Mouse (Mus musculus): Measurements from ENCODE around the gene Nt5c2. TPM values are rescaled to one million over a fixed set of nuclear protein-coding genes. Genes with fewer than 3 reads are reported as not detected.

Gene Nt5c2
- total RNA-seq, 2 experiments from 2014 or later: 64.9 to 75.1 TPM

GRCm38 (mm10) chr19:46899306-46899705 lies 115.6 kb downstream of the Nt5c2 start:
- peak in 1 of 2 experiments; percentile 47 for DNase-seq

GRCm38 (mm10) chr19:46898222-46898621 lies 116.7 kb downstream of the Nt5c2 start:
- no peak for DNase-seq
- intact Hi-C loops (cut with DNase I): no loop called here

More at GRCm38 (mm10) chr19:46899306-46899705, 115.6 kb downstream of the Nt5c2 start:
- intact Hi-C loops (cut with DNase I): no loop called here

DNA sequence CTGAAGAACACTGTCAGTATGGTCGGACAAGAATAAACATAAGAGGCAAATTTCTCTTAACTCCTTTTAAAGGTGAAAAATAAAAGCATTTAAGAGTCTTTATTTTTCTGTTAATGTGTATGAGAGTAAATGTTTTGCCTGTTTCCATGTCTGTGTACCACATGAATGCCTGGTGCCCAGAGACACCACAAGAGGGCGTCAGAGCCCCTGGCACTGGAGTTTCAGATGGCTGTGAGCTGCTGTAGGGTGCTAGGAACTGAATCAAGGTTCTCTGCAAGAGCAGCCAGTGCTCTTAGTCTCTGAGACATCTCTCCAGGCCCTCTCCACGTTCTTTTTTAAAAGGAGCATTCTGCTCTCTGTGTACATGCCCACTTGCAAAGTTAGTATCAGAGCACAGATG lies 117.8 kb downstream of the Nt5c2 start:
- no peak for DNase-seq
- intact Hi-C loops (cut with DNase I): no loop called here

- DNase-seq: no peak
- intact Hi-C loops (cut with DNase I): no loop called here
These were observed 121.5 kb downstream of the Nt5c2 start for GRCm38 (mm10) chr19:46893484-46893883.

DNA sequence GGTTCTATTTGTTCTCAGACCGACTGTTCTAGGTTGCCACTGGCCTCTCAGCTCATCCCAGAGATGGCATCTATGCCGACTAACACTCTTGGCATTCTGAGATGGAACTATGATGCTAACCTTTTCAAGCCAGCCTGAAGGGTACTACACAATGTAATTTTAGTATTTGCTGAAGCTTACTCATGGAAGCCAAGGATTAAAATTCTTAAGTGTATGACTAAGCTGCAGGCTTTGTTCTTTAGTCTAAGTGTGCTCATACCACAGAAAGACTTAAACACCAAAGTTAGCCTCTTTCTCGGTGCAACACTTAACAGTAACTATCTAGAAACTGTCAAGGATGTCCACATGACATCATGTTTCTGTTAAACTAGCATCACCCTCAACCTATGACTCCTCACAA lies 122.1 kb downstream of the Nt5c2 start:
- intact Hi-C loops (cut with DNase I): no loop called here
- no peak for DNase-seq

DNA sequence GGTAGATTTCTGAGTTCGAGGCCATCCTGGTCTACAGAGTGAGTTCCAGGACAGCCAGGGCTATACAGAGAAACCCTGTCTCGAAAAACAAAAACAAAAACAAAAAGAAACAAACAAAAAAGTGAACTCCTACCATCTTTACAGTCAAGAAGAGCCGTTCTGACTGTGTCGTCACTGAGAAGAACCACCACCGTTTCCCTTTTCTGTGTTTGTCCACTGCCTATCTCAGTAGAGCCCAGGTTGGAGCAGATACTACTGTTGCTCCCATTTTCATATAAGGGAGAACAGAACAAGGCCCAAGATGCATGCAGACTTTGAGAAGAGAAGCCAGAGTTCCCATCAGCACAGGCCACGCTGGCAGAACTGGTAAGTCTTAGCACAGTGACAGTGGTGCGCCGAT lies 124.3 kb downstream of the Nt5c2 start:
- intact Hi-C loops (cut with DNase I): no loop called here
- no peak for DNase-seq

- intact Hi-C loops (cut with DNase I): no loop called here
- no peak for DNase-seq
These were observed 125.3 kb downstream of the Nt5c2 start for GRCm38 (mm10) chr19:46889666-46890065.

DNA sequence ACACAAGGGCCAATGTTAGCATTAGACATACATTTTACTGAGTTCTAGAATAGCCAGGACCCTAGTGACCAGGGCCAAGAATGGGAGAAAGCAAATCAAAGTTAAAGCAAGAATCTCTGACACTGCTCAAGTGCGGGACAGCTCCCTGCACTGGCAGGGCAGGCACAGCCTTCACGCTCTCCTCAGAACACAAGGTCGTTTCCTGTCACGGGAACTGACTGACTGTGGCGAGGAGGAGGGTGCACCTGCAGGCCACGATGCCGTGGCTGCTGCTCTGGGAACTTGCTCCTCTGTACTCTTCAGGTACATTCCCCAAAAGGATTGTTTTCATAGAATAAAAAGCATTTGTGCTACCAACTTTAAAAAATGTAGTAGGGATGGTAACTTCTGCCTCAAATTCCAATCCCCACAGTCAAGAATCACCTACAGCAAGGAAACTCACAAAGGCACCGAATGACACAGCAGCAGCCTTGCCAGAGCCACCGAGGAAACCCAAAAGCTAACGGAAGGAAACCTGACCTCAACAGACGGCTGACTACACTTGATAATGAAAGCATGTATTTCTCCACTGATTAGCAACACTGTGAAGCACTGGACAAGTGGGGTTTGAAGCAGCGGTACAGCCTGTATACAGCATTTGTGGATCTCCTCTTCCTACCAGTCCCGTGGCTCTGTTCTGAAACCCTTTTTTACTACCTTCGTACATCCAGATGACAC lies 127.0 kb downstream of the Nt5c2 start:
- intact Hi-C loops (cut with DNase I): no loop called here
- no peak for DNase-seq

- DNase-seq: no peak
- intact Hi-C loops (cut with DNase I): no loop called here
These were observed 128.1 kb downstream of the Nt5c2 start for GRCm38 (mm10) chr19:46886826-46887225.

- intact Hi-C loops (cut with DNase I): no loop called here
- DNase-seq: no peak
These were observed 129.6 kb downstream of the Nt5c2 start for GRCm38 (mm10) chr19:46885365-46885764.

- intact Hi-C loops (cut with DNase I): loop anchor here (5.0 kb wide), 1 partner anchor 162 kb away; no protein-coding TSS in a partner anchor
- DNase-seq: no peak
These were observed 135.1 kb downstream of the Nt5c2 start for GRCm38 (mm10) chr19:46879876-46880275.

DNA sequence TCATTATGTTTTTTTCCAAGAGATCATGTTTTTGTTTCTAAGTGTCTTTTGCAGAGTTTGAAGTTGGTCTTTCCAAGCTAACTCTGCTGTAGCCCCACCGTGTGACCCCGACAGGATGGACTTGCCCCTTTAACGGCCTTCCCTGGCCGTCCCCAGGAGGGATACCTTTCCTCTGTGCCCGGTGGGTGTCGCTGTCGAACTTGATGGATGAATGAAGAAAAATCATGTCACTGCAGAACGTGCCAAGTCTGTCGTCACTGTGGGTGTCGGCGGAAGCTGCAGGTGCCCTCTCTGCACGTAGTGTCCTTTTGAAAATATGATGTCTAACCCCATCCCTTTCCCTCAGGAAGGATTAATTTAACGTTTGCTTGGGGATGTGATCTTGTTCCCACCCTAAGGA lies 136.6 kb downstream of the Nt5c2 start:
- DNase-seq: peak; percentile 69 to 81
- intact Hi-C loops (cut with DNase I): loop anchor here (5.0 kb wide), 1 partner anchor 164 kb away; no protein-coding TSS in a partner anchor

- DNase-seq: no peak
- intact Hi-C loops (cut with DNase I): loop anchor here (5.0 kb wide), 1 partner anchor 164 kb away; no protein-coding TSS in a partner anchor
These were observed 137.1 kb downstream of the Nt5c2 start for GRCm38 (mm10) chr19:46877886-46878285.

GRCm38 (mm10) chr19:46875790-46876189 lies 139.2 kb downstream of the Nt5c2 start:
- DNase-seq: peak; percentile 87 to 93
- intact Hi-C loops (cut with DNase I): loop anchor here (1.0 to 5.0 kb wide), 2 partner anchors 116 to 167 kb away; no protein-coding TSS in a partner anchor

DNA sequence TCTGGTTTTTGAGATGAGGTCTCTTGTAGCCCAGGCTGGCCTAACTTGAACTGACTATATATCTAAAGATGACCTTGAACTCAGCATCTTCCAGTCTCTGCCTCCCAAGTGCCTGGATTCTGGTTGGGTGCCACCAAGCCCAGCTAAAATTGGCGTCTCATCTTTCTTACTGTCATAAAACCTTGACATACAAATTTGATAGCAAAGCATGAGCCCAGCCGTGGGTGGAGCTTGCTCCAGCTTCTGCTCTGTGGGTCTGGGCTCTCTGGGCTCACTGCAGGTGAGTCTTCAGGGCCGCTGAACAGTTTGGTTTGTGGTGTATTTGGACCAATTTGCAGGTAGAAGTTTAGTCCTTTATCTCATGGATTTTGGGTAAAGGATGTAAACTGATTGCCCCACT lies 141.0 kb downstream of the Nt5c2 start:
- DNase-seq: no peak
- intact Hi-C loops (cut with DNase I): loop anchor here (5.0 kb wide), 1 partner anchor 297 kb away; no protein-coding TSS in a partner anchor

- intact Hi-C loops (cut with DNase I): loop anchor here (5.0 kb wide), 1 partner anchor 294 kb away; no protein-coding TSS in a partner anchor
- DNase-seq: no peak
These were observed 143.3 kb downstream of the Nt5c2 start for GRCm38 (mm10) chr19:46871651-46872050.

DNA sequence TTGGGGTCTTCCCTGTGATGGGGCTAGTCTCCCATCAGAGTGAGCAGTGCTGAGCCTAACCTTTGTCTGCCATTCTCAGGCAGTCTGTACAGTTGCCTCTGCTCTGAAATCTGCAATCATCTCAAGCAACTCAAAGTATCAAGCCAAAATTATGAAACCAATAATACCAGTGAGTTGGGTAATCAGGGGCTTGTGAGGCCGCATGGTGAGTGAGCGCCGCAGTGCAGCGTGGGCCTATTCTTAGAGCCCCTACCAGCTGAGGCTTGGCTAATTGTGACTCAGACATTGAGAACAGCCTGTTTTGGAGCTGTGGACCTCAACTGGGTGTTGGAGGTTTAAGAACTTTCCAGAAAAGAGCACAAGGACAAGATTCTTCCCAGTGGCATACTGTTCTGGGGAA lies 143.9 kb downstream of the Nt5c2 start:
- intact Hi-C loops (cut with DNase I): loop anchor here (5.0 kb wide), 1 partner anchor 294 kb away; no protein-coding TSS in a partner anchor
- DNase-seq: no peak

GRCm38 (mm10) chr19:46869526-46869925 lies 145.4 kb downstream of the Nt5c2 start:
- intact Hi-C loops (cut with DNase I): loop anchor here (1.0 kb wide), 1 partner anchor 109 kb away; no protein-coding TSS in a partner anchor
- peak; percentile 84 to 87 for DNase-seq

DNA sequence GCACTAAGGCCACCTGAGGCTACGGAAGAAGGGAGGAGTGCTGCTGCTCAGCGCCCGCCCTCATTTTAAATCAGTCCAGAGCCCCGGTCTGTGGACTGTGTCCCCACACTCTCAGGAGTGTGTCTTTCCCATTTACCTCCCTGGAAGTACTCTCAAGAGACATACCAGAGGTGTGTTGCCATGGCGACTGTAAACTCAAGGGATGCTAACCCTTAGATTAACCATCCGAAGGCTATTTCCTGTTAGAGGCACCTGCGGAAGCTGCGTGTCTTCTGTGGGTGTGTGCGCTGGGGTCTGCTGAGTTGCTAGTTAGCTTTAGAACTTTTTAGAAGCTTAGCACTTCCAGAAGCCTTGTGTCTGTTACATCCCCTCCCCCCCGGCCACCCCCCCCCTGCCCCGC lies 145.9 kb downstream of the Nt5c2 start:
- DNase-seq: no peak
- intact Hi-C loops (cut with DNase I): loop anchor here (1.0 kb wide), 1 partner anchor 109 kb away; no protein-coding TSS in a partner anchor

- no peak for DNase-seq
- intact Hi-C loops (cut with DNase I): no loop called here
These were observed 149.6 kb downstream of the Nt5c2 start for GRCm38 (mm10) chr19:46865381-46865780.

GRCm38 (mm10) chr19:46864731-46865331 lies 150.1 kb downstream of the Nt5c2 start:
- intact Hi-C loops (cut with DNase I): no loop called here
- DNase-seq: no peak

- DNase-seq: no peak
These were observed 150.9 kb downstream of the Nt5c2 start for GRCm38 (mm10) chr19:46864079-46864478.

More at GRCm38 (mm10) chr19:46864079-46864478, 150.9 kb downstream of the Nt5c2 start:
- intact Hi-C loops (cut with DNase I): no loop called here

Measured in heart, postnatal 14 days (tissue).